8 mouse cellular contexts compared by ENCODE assay signal in the genomic region with DNA sequence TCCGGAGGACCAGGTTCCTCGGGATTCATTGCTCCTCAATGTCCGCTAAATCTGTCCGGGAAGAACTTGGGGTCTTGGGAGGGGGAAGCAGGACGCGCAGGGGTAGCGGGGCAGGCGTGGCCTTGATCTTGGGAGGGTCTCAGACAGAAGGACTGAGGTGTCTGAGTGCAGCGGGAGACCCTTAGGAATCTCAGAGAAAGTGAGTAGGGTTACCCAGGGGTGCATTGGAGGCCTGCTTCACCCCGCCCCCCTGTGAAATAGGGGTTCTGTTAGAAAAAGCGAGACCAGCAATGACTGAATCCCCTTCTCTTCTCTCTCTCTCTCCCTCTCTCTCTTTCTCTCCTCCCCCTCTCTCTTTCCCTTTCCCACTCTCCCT. TPM values are rescaled to one million over a fixed set of nuclear protein-coding genes. Genes with fewer than 3 reads are reported as not detected.
DNase-seq lines count a peak whose midpoint lies in the region; ATAC-seq and TF ChIP-seq lines count a peak whose summit lies in the region.

No protein-coding gene starts in this region.

- TF ChIP-seq CTCF in spleen, adult 2 months (IDR thresholded peaks at IDR 0.05; ENCODE audit: extremely low read depth, insufficient read depth, insufficient read length, insufficient replicate concordance), result no peak

- peaks cover 21% of the 10 kb centered on the region for H3K4me1 ChIP-seq in erythroblast, embryonic 14.5 days (ENCODE audit: control insufficient read depth)
- H3K4me1 ChIP-seq in spleen, adult 2 months (ENCODE audit: control insufficient read depth, insufficient read depth, insufficient read length), result no peaks in the 10 kb centered on the region
- peaks cover 5% of the 10 kb centered on the region; the same call in 1 of the 2 replicates for H3K4me1 ChIP-seq in liver, embryonic 11.5 days (replicated peaks; ENCODE audit: control insufficient read depth, insufficient read depth, low read length)
- H3K4me1 ChIP-seq in stomach, embryonic 16.5 days (ENCODE audit: control insufficient read depth, insufficient read depth, low read length), result peaks cover 11% of the 10 kb centered on the region

- no peak for DNase-seq in spleen, adult 2 months (ENCODE audit: low read depth in 1 of 2, low spot score in 2 of 2)
- DNase-seq in spleen, postnatal 10 days (ENCODE audit: low spot score in 2 of 2), result no peak
- no peak for DNase-seq in liver, embryonic 11.5 days (ENCODE audit: low spot score)
- no peak for DNase-seq in layer of hippocampus, postnatal 10 days (ENCODE audit: low spot score in 2 of 2)
- DNase-seq in left cerebral cortex, adult 11 months (ENCODE audit: low spot score), result no peak

- TF ChIP-seq POLR2A in spleen, adult 2 months (IDR thresholded peaks at IDR 0.05; ENCODE audit: low read depth, low read length), result no peak

- no peak overlapping the region for H3K27ac ChIP-seq in spleen, adult 2 months (ENCODE audit: insufficient read depth, low read length)
- H3K27ac ChIP-seq in liver, embryonic 11.5 days (ENCODE audit: low read depth, low read length), result no peak overlapping the region
- 0 out of 2 replicates have a peak overlapping the region, but pooled peaks have one; percentile 14 for H3K27ac ChIP-seq in stomach, embryonic 16.5 days (ENCODE audit: low read length)

- peak overlapping the region; percentile 64 for H3K4me3 ChIP-seq in erythroblast, embryonic 14.5 days (replicated peaks)
- H3K4me3 ChIP-seq in spleen, adult 2 months (ENCODE audit: extremely low read depth, insufficient read depth, insufficient read length), result peak overlapping the region; percentile 63
- peak overlapping the region; percentile 56 for H3K4me3 ChIP-seq in liver, embryonic 11.5 days (ENCODE audit: low read depth, low read length)
- H3K4me3 ChIP-seq in stomach, embryonic 16.5 days (replicated peaks; ENCODE audit: low read length), result peak overlapping the region; percentile 69

- no peaks in the 10 kb centered on the region for H3K9me3 ChIP-seq in erythroblast, embryonic 14.5 days (ENCODE audit: control insufficient read depth, low read length)
- H3K9me3 ChIP-seq in liver, embryonic 11.5 days (ENCODE audit: control insufficient read depth, low read length), result no peaks in the 10 kb centered on the region
- no peaks in the 10 kb centered on the region for H3K9me3 ChIP-seq in stomach, embryonic 16.5 days (replicated peaks; ENCODE audit: control insufficient read depth, low read length)

- no peaks in the 10 kb centered on the region; the same call in 1 of the 2 replicates for H3K27me3 ChIP-seq in erythroblast, embryonic 14.5 days (ENCODE audit: control insufficient read depth)
- no peaks in the 10 kb centered on the region for H3K27me3 ChIP-seq in spleen, adult 2 months (ENCODE audit: control insufficient read depth, insufficient read depth, low read length)
- no peaks in the 10 kb centered on the region for H3K27me3 ChIP-seq in liver, embryonic 11.5 days (replicated peaks; ENCODE audit: control insufficient read depth, insufficient read depth, low read length)
- H3K27me3 ChIP-seq in stomach, embryonic 16.5 days (ENCODE audit: control insufficient read depth, insufficient read depth, low read length), result no peaks in the 10 kb centered on the region

- ATAC-seq in erythroblast, adult 5-6 weeks (replicated peaks; ENCODE audit: low FRiP score, poor library complexity, severe bottlenecking), result no peak; the same call in none of the 2 replicates
- no peak for ATAC-seq in liver, embryonic 11.5 days (replicated peaks; ENCODE audit: low FRiP score)
- peak; percentile 23; the same call in 1 of the 2 replicates for ATAC-seq in stomach, embryonic 16.5 days (ENCODE audit: insufficient read depth, low FRiP score)

- 13% methylated on average over 11 of the region's 11 CpGs for WGBS in spleen, adult 2 months
- WGBS in liver, embryonic 11.5 days, result 5% methylated on average over 11 of the region's 11 CpGs
- 3% methylated on average over 11 of the region's 11 CpGs for WGBS in stomach, embryonic 16.5 days

- no peaks in the 10 kb centered on the region for H3K36me3 ChIP-seq in erythroblast, embryonic 14.5 days (ENCODE audit: control insufficient read depth)
- no peaks in the 10 kb centered on the region for H3K36me3 ChIP-seq in spleen, adult 2 months (ENCODE audit: control insufficient read depth, insufficient read depth, low read length)
- no peaks in the 10 kb centered on the region for H3K36me3 ChIP-seq in liver, embryonic 11.5 days (ENCODE audit: control insufficient read depth, insufficient read depth, low read length)
- no peaks in the 10 kb centered on the region for H3K36me3 ChIP-seq in stomach, embryonic 16.5 days (ENCODE audit: control insufficient read depth, insufficient read depth, low read length)

- peak overlapping the region; percentile 87 for H3K4me2 ChIP-seq in liver, embryonic 11.5 days
- H3K4me2 ChIP-seq in stomach, embryonic 16.5 days (ENCODE audit: low read depth, low read length), result peak overlapping the region; percentile 95

- peak overlapping the region; percentile 39 for H3K9ac ChIP-seq in liver, embryonic 11.5 days (ENCODE audit: low read depth, low read length)
- peak overlapping the region; percentile 75 for H3K9ac ChIP-seq in stomach, embryonic 16.5 days (ENCODE audit: low read length)

RNA-seq across cellular contexts. Expression of a gene that starts 0.4 kb away (rescaled TPM):
- polyA plus RNA-seq in erythroblast, embryonic 14.5 days (2012), result 0.11 and 0.13 TPM in 2 replicates
- total RNA-seq in erythroblast, adult 5-6 weeks (2015; ENCODE audit: low replicate concordance), result 0.58 and 0.84 TPM in 2 replicates
- total RNA-seq in erythroblast, adult 5-6 weeks (2017; ENCODE audit: low replicate concordance), result 1.2 and 2.0 TPM in 2 replicates
- polyA plus RNA-seq in spleen, adult 2 months (2012; rRNA removed), result 3.6 and 4.2 TPM in 2 replicates
- 9.1 and 9.3 TPM in 2 replicates for polyA plus RNA-seq in liver, embryonic 11.5 days (2014; fragmentation: Nextera tagmentation; extraction: Ambion mirVana)
- 16.0 and 16.2 TPM in 2 replicates for polyA plus RNA-seq in stomach, embryonic 16.5 days (2015; fragmentation: Nextera tagmentation; extraction: Ambion mirVana)
- 1 to 10 TPM; 6.6 to 8.8 TPM for total RNA-seq in layer of hippocampus, postnatal 10 days (2021)

RNA-seq across cellular contexts. Expression of a gene that starts 20.1 kb away (rescaled TPM):
- 5.6 and 8.3 TPM in 2 replicates for polyA plus RNA-seq in erythroblast, embryonic 14.5 days (2012)
- total RNA-seq in erythroblast, adult 5-6 weeks (2015; ENCODE audit: low replicate concordance), result 0.58 and 7.1 TPM in 2 replicates
- total RNA-seq in erythroblast, adult 5-6 weeks (2017; ENCODE audit: low replicate concordance), result 3.2 and 8.8 TPM in 2 replicates
- 43.2 and 67.7 TPM in 2 replicates for polyA plus RNA-seq in spleen, adult 2 months (2012; rRNA removed)
- 39.0 and 47.4 TPM in 2 replicates for polyA plus RNA-seq in liver, embryonic 11.5 days (2014; fragmentation: Nextera tagmentation; extraction: Ambion mirVana)
- polyA plus RNA-seq in stomach, embryonic 16.5 days (2015; fragmentation: Nextera tagmentation; extraction: Ambion mirVana), result 11.7 and 14.5 TPM in 2 replicates
- 10 to 100 TPM; 30.8 to 34.4 TPM for total RNA-seq in layer of hippocampus, postnatal 10 days (2021)

RNA-seq across cellular contexts. Expression of a gene that starts 35.4 kb away (rescaled TPM):
- 2.9 and 4.1 TPM in 2 replicates for polyA plus RNA-seq in erythroblast, embryonic 14.5 days (2012)
- 37.6 and 50.5 TPM in 2 replicates for total RNA-seq in erythroblast, adult 5-6 weeks (2015; ENCODE audit: low replicate concordance)
- total RNA-seq in erythroblast, adult 5-6 weeks (2017; ENCODE audit: low replicate concordance), result 26.9 and 32.6 TPM in 2 replicates
- 29.7 and 42.7 TPM in 2 replicates for polyA plus RNA-seq in spleen, adult 2 months (2012; rRNA removed)
- 166 and 177 TPM in 2 replicates for polyA plus RNA-seq in liver, embryonic 11.5 days (2014; fragmentation: Nextera tagmentation; extraction: Ambion mirVana)
- 232 and 247 TPM in 2 replicates for polyA plus RNA-seq in stomach, embryonic 16.5 days (2015; fragmentation: Nextera tagmentation; extraction: Ambion mirVana)
- 100 to 1,000 TPM; 127 TPM for total RNA-seq in layer of hippocampus, postnatal 10 days (2021)
